Comparison of ENCODE assay signal across 25 mouse cellular contexts in genomic region chr6:66965203-66965602, GRCm38 (mm10).
DNase-seq lines count a peak whose midpoint lies in the region; ATAC-seq and TF ChIP-seq lines count a peak whose summit lies in the region.
"Had no signal": no experiment of that assay in that cellular context is flagged by ENCODE, and none has a peak within 500 bp of the region (broad histone marks: within the 10 kb centered on the region; RNA-seq: fewer than 3 reads in every experiment).

No protein-coding gene starts in this region.

- H3K4me1 ChIP-seq in lung, postnatal 0 days (ENCODE audit: insufficient read depth, low read depth, low read length): peaks cover 10% of the 10 kb centered on the region; the same call in 1 of the 2 replicates
- H3K4me1 ChIP-seq in megakaryocyte, embryonic 14.5 days: peaks cover 81% of the 10 kb centered on the region
- H3K4me1 ChIP-seq: embryonic facial prominence, embryonic 12.5 days had no signal

- ATAC-seq in lung, postnatal 0 days: peak; percentile 47
- no peak for ATAC-seq in megakaryocyte, adult 5-6 weeks (ENCODE audit: poor library complexity, severe bottlenecking)
- ATAC-seq: activated CD4-positive, CD25-positive, alpha-beta regulatory T cell, adult 4 months; CD4-positive, CD25-positive, alpha-beta regulatory T cell, adult 4 months; forebrain, embryonic 13.5 days; Patski had no signal

- H3K4me3 ChIP-seq in gastrocnemius, adult 2 months: no peak overlapping the region
- no peak overlapping the region for H3K4me3 ChIP-seq in lung, postnatal 0 days (ENCODE audit: low read depth, low read length)
- peak overlapping the region; percentile 31 for H3K4me3 ChIP-seq in megakaryocyte, embryonic 14.5 days (replicated peaks)
- H3K4me3 ChIP-seq: embryonic facial prominence, embryonic 10.5 days; embryonic facial prominence, embryonic 12.5 days; forebrain, embryonic 13.5 days had no signal

- no peak for TF ChIP-seq CTCF in gastrocnemius, adult 2 months (IDR thresholded peaks at IDR 0.05)
- 0 out of 2 replicates have a peak, but pooled peaks have one; percentile 15 for TF ChIP-seq CTCF in lung, postnatal 0 days (IDR thresholded peaks at IDR 0.05)

- 0 out of 2 replicates have a peak overlapping the region, but pooled peaks have one; percentile 20 for H3K27ac ChIP-seq in gastrocnemius, adult 2 months
- no peak overlapping the region for H3K27ac ChIP-seq in lung, postnatal 0 days (ENCODE audit: low read length)
- H3K27ac ChIP-seq: embryonic facial prominence, embryonic 12.5 days; forebrain, embryonic 13.5 days had no signal

- 33% methylated on average over 4 of the region's 4 CpGs for WGBS in lung, postnatal 0 days

- intact Hi-C loops in gastrocnemius, adult 2 months (cut with DNase I): no loop called here

- no peak overlapping the region for H3K4me2 ChIP-seq in lung, postnatal 0 days (replicated peaks; ENCODE audit: low read depth, low read length)
- H3K4me2 ChIP-seq: embryonic facial prominence, embryonic 12.5 days; forebrain, embryonic 13.5 days had no signal

- H3K36me3 ChIP-seq in lung, postnatal 0 days (ENCODE audit: insufficient read depth, low read length): no peaks in the 10 kb centered on the region
- H3K36me3 ChIP-seq in megakaryocyte, embryonic 14.5 days (replicated peaks; ENCODE audit: low read length): peaks cover 25% of the 10 kb centered on the region
- H3K36me3 ChIP-seq: embryonic facial prominence, embryonic 10.5 days; embryonic facial prominence, embryonic 12.5 days; G1E had no signal

- TF ChIP-seq EP300 in lung, postnatal 0 days (IDR thresholded peaks at IDR 0.05): no peak

- DNase-seq in gastrocnemius, adult 2 months: no peak
- no peak for DNase-seq in gastrocnemius, adult 8-10 months (ENCODE audit: low spot score in 2 of 2)
- DNase-seq in lung, adult 18-20 months: peak; percentile 39 to 47
- DNase-seq in lung, postnatal 10 days: no peak
- peak; percentile 47 for DNase-seq in lung, postnatal 0 days (ENCODE audit: low spot score)
- no peak for DNase-seq in lung, postnatal 14 days
- DNase-seq: adrenal gland, adult 8-10 months; adrenal gland, postnatal 14 days; adrenal gland, postnatal 36 days; B cell, adult 2 months; cerebellum, adult 11-12 months; cerebellum, adult 2 months; cerebellum, adult 9-10 months; cerebellum, postnatal 10 days; cerebellum, postnatal 25 days had no signal

- H3K27me3 ChIP-seq in lung, postnatal 0 days (replicated peaks; ENCODE audit: insufficient read depth, low read length): no peaks in the 10 kb centered on the region
- no peaks in the 10 kb centered on the region for H3K27me3 ChIP-seq in megakaryocyte, embryonic 14.5 days (replicated peaks)
- H3K27me3 ChIP-seq: CH12.LX; embryonic facial prominence, embryonic 12.5 days; forebrain, embryonic 13.5 days; Patski had no signal

- H3K9me3 ChIP-seq in lung, postnatal 0 days (ENCODE audit: low read length): no peaks in the 10 kb centered on the region
- no peaks in the 10 kb centered on the region for H3K9me3 ChIP-seq in megakaryocyte, embryonic 14.5 days
- H3K9me3 ChIP-seq: embryonic facial prominence, embryonic 10.5 days; embryonic facial prominence, embryonic 12.5 days; forebrain, embryonic 13.5 days; G1E had no signal

- H3K9ac ChIP-seq in lung, postnatal 0 days (replicated peaks; ENCODE audit: low read depth): no peak overlapping the region
- H3K9ac ChIP-seq: embryonic facial prominence, embryonic 12.5 days; forebrain, embryonic 13.5 days had no signal

Comparison
In these comparisons a context has a peak if more than half of its experiments do, and no peak if none do; other contexts are left out.
1. DNase-seq: peak in lung, adult 18-20 months (2 of 2) and lung, postnatal 0 days (single experiment); none in gastrocnemius, adult 2 months (single experiment), gastrocnemius, adult 8-10 months (0 of 2), lung, postnatal 10 days (single experiment) and lung, postnatal 14 days (single experiment).